Mouse (Mus musculus) adrenal gland, adult 2 months (tissue): ENCODE measurements around the gene Klhdc4. TPM values are rescaled to one million over a fixed set of nuclear protein-coding genes. Genes with fewer than 3 reads are reported as not detected.

Experiments used
- DNase-seq: peaks from one replicate; pipeline ENCODE4 v3.0.0; 2021
- polyA plus RNA-seq: library from polyadenylated mRNA; depleted of rRNA; stranded (reverse); fragments of >200 nt; gene quantifications from 2 replicates; pipeline ENCODE4 v1.2.3, GENCODE M21; 2012
- total RNA-seq, 2 experiments: library from RNA; stranded (reverse); gene quantifications; 2 replicates each; pipeline ENCODE4 v1.2.3; 2021

The Klhdc4 gene
- total and polyA plus RNA-seq, 3 experiments, result 14.9 to 25.6 (median 17.2) TPM

- peak; percentile 41 for DNase-seq
Observed at GRCm38 (mm10) chr8:121809524-121810155, 19.7 kb downstream of the Klhdc4 start.

- DNase-seq, result no peak
Observed at GRCm38 (mm10) chr8:121808032-121808431, 21.3 kb downstream of the Klhdc4 start.

- DNase-seq, result no peak
Observed at GRCm38 (mm10) chr8:121806126-121806525, 23.2 kb downstream of the Klhdc4 start.

- DNase-seq, result no peak
Observed at GRCm38 (mm10) chr8:121804829-121805228, 24.5 kb downstream of the Klhdc4 start.

- no peak for DNase-seq
Observed at GRCm38 (mm10) chr8:121798401-121798800, 31.0 kb downstream of the Klhdc4 start.

- DNase-seq, result peak; percentile 24
Observed at GRCm38 (mm10) chr8:121796406-121796805, 33.0 kb downstream of the Klhdc4 start.

- no peak for DNase-seq
Observed at GRCm38 (mm10) chr8:121795461-121795860, 33.9 kb downstream of the Klhdc4 start.

- DNase-seq, result no peak
Observed at GRCm38 (mm10) chr8:121794151-121794550, 35.2 kb downstream of the Klhdc4 start.

- no peak for DNase-seq
Observed at GRCm38 (mm10) chr8:121792627-121793026, 36.7 kb downstream of the Klhdc4 start.

GRCm38 (mm10) chr8:121792159-121792558 is 37.2 kb downstream of the Klhdc4 start:
- DNase-seq, result no peak

GRCm38 (mm10) chr8:121788786-121789185 is 40.6 kb downstream of the Klhdc4 start:
- DNase-seq, result peak; percentile 11

GRCm38 (mm10) chr8:121786542-121786941 is 42.8 kb downstream of the Klhdc4 start:
- no peak for DNase-seq

- DNase-seq, result no peak
Observed at GRCm38 (mm10) chr8:121782493-121782892, 46.9 kb downstream of the Klhdc4 start.

- no peak for DNase-seq
Observed at GRCm38 (mm10) chr8:121773876-121774275, 55.5 kb downstream of the Klhdc4 start.

GRCm38 (mm10) chr8:121770845-121771752 is 58.3 kb downstream of the Klhdc4 start:
- DNase-seq, result no peak

- DNase-seq, result no peak
Observed at GRCm38 (mm10) chr8:121769621-121770020, 59.7 kb downstream of the Klhdc4 start.

GRCm38 (mm10) chr8:121769095-121769494 is 60.3 kb downstream of the Klhdc4 start:
- no peak for DNase-seq

- no peak for DNase-seq
Observed at GRCm38 (mm10) chr8:121765594-121766138, 63.7 kb downstream of the Klhdc4 start.

GRCm38 (mm10) chr8:121763700-121764013 is 65.7 kb downstream of the Klhdc4 start:
- DNase-seq, result no peak

GRCm38 (mm10) chr8:121762999-121763699 is 66.2 kb downstream of the Klhdc4 start:
- no peak for DNase-seq

- DNase-seq, result peak; percentile 34
Observed at GRCm38 (mm10) chr8:121761480-121761879, 67.9 kb downstream of the Klhdc4 start.

- no peak for DNase-seq
Observed at GRCm38 (mm10) chr8:121760484-121760883, 68.9 kb downstream of the Klhdc4 start.

- DNase-seq, result no peak
Observed at GRCm38 (mm10) chr8:121758470-121758869, 70.9 kb downstream of the Klhdc4 start.
